Mouse (Mus musculus) kidney, embryonic 14.5 days (tissue): ENCODE measurements at regions not wholly inside any gene's neighbourhood (a gene's known extent, or its start where the extent isn't known, plus 50 kb on each side); places are given as distances from the start of the nearest gene placed in this dataset.

ENCODE experiments used
- ATAC-seq: fragments of 200-750 bp; cut with Nextera tagmentation; 2 replicates; pipeline ENCODE4 v1.8.0; 2017; ENCODE audit warnings: moderate number of reproducible peaks, mild to moderate bottlenecking, moderate TSS enrichment, moderate library complexity; ENCODE audit not compliant: low FRiP score, low TSS enrichment
- H3K27ac ChIP-seq: fragments of 300-500 bp; sonication (generic); 2 replicates; pipeline ENCODE4 v1.5.1; 2014; ENCODE audit warnings: low read depth, mild to moderate bottlenecking, low read length, moderate library complexity, mixed read lengths
- H3K27me3 ChIP-seq: fragments of 300-500 bp; sonication (generic); 2 replicates; pipeline ENCODE4 v1.6.1; 2014; ENCODE audit warnings: mild to moderate bottlenecking, low read length; ENCODE audit not compliant: control insufficient read depth, insufficient read depth
- H3K36me3 ChIP-seq: fragments of 300-500 bp; sonication (generic); 2 replicates; pipeline ENCODE4 v1.6.1; 2014; ENCODE audit warnings: low read length, mixed read lengths; ENCODE audit not compliant: control insufficient read depth, insufficient read depth
- H3K4me1 ChIP-seq: fragments of 300-500 bp; sonication (generic); 2 replicates; pipeline ENCODE4 v1.6.1; 2014; ENCODE audit warnings: low read length, mixed read lengths; ENCODE audit not compliant: control insufficient read depth, insufficient read depth
- H3K4me2 ChIP-seq: fragments of 300-500 bp; sonication (generic); replicated peaks from 2 replicates; pipeline ENCODE4 v1.6.1; 2014; ENCODE audit warnings: low read depth, mild to moderate bottlenecking, low read length
- H3K4me3 ChIP-seq: fragments of 300-500 bp; sonication (generic); 2 replicates; pipeline ENCODE4 v1.5.1; 2014; ENCODE audit warnings: mild to moderate bottlenecking, low read length
- H3K9ac ChIP-seq: fragments of 300-500 bp; sonication (generic); 2 replicates; pipeline ENCODE4 v1.6.1; 2014; ENCODE audit warnings: low read depth, mild to moderate bottlenecking, low read length, moderate library complexity
- H3K9me3 ChIP-seq: fragments of 300-500 bp; sonication (generic); 2 replicates; pipeline ENCODE4 v1.6.1; 2016; ENCODE audit warnings: low read length; ENCODE audit not compliant: control insufficient read depth
- WGBS: fragments of 180-500 bp; shearing (Covaris S2); extraction: QIAGEN DNeasy Blood & Tissue Kit; methylation state at CpG from one replicate; pipeline ENCODE4 v1.1.7; 2014; 5-methylcytosine and 5-hydroxymethylcytosine counted together

GRCm38 (mm10) chr15:52967801-52968235 is 916.9 kb upstream of the Gm7489 start:
- Histone ChIP-seq H3K4me2 (no peak overlapping the region), H3K9ac (no peak overlapping the region), H3K27me3 (no peaks in the 10 kb centered on the region), H3K4me1 (no peaks in the 10 kb centered on the region), H3K9me3 (no peaks in the 10 kb centered on the region), H3K27ac (no peak overlapping the region), H3K36me3 (no peaks in the 10 kb centered on the region), H3K4me3 (no peak overlapping the region)
- ATAC-seq: peak; percentile 95
- 4% methylated on average over 4 of the region's 4 CpGs for WGBS

- 77% methylated on average over 2 of the region's 2 CpGs for WGBS
- Histone ChIP-seq H3K27me3 (no peaks in the 10 kb centered on the region), H3K27ac (no peak overlapping the region), H3K4me3 (no peak overlapping the region), H3K9me3 (no peaks in the 10 kb centered on the region), H3K36me3 (no peaks in the 10 kb centered on the region), H3K4me2 (no peak overlapping the region), H3K9ac (no peak overlapping the region), H3K4me1 (no peaks in the 10 kb centered on the region)
- ATAC-seq: no peak
These were observed 901.9 kb upstream of the Gm7489 start for GRCm38 (mm10) chr15:52982821-52983220.

DNA sequence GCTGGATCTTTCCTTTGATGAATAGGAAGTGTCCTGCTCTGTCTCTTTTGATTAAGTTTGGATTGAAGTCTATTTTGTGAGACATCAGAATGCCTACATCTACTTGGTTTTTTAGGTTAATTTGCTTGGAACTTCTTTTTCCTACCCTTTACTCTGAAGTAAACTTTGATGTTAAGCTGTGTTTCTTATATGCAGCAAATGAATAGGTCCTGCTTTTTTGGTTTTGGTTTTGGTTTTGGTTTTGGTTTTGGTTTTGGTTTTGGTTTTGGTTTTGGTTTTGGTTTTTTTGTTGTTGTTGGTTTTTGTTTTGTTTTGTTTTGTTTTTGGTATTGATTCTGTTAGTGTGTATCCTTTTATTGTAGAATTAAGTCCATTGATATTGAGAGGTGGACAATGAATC is 894.1 kb upstream of the Gm7489 start:
- no peaks in the 10 kb centered on the region for H3K36me3 ChIP-seq
- H3K27ac ChIP-seq: no peak overlapping the region
- no peak for ATAC-seq
- H3K27me3 ChIP-seq: no peaks in the 10 kb centered on the region
- no peak overlapping the region for H3K9ac ChIP-seq
- no peak overlapping the region for H3K4me3 ChIP-seq
- no peak overlapping the region for H3K4me2 ChIP-seq
- no peaks in the 10 kb centered on the region for H3K4me1 ChIP-seq
- H3K9me3 ChIP-seq: no peaks in the 10 kb centered on the region

DNA sequence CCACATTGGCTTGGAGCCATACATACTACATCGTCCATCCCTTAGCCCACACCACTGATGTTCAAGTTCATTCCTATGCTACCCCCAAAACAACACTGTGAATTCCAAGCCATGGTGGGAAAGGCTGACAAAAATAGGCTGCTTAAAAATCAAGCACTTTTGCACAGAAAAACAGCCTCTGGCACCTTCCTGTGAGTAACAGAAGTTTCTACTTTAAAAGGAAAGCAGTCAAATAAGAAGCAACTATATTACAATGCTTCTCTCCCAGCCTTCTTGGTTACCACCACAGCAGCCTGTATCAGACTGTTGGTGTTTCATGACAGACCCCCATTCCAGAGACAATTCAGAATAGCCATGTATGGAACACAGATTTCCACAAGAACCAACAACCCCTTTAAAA is 890.4 kb upstream of the Gm7489 start:
- H3K4me1 ChIP-seq: no peaks in the 10 kb centered on the region
- H3K27me3 ChIP-seq: no peaks in the 10 kb centered on the region
- no peaks in the 10 kb centered on the region for H3K9me3 ChIP-seq
- no peak overlapping the region for H3K9ac ChIP-seq
- 89% methylated on average over 1 of the region's 1 CpGs for WGBS
- no peak for ATAC-seq
- no peaks in the 10 kb centered on the region for H3K36me3 ChIP-seq
- no peak overlapping the region for H3K4me2 ChIP-seq
- H3K4me3 ChIP-seq: no peak overlapping the region
- no peak overlapping the region for H3K27ac ChIP-seq

- 73% methylated on average over 2 of the region's 2 CpGs for WGBS
- no peak overlapping the region for H3K9ac ChIP-seq
- ATAC-seq: no peak
- H3K9me3 ChIP-seq: no peaks in the 10 kb centered on the region
- H3K4me2 ChIP-seq: no peak overlapping the region
- no peaks in the 10 kb centered on the region for H3K4me1 ChIP-seq
- H3K4me3 ChIP-seq: no peak overlapping the region
- H3K36me3 ChIP-seq: no peaks in the 10 kb centered on the region
- H3K27ac ChIP-seq: no peak overlapping the region
- no peaks in the 10 kb centered on the region for H3K27me3 ChIP-seq
These were observed 885.5 kb upstream of the Gm7489 start for GRCm38 (mm10) chr15:52999200-52999599.

GRCm38 (mm10) chr15:52999776-53000175 is 884.9 kb upstream of the Gm7489 start:
- 91% methylated on average over 2 of the region's 2 CpGs for WGBS
- ATAC-seq: no peak
- Histone ChIP-seq H3K4me3 (no peak overlapping the region), H3K4me1 (no peaks in the 10 kb centered on the region), H3K27ac (no peak overlapping the region), H3K4me2 (no peak overlapping the region), H3K9ac (no peak overlapping the region), H3K27me3 (no peaks in the 10 kb centered on the region), H3K9me3 (no peaks in the 10 kb centered on the region), H3K36me3 (no peaks in the 10 kb centered on the region)

DNA sequence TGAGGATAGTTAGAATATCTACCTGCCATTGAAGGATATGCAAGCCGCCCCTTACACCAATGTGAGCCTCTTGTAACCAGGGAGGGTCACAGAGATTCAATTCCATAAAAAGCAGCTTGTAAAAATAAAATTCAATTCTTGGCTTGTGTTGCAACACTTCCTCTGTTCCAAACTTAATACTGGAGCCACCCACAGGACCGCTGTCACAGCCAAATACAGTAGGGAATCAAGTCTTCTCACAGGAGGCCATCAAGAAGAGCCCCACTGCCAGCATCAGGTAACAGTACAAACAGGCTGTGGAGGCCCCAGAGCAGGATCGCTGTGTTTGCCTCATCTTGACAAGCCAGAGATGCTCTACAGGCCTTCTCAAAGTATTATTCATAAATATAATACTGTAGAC is 883.3 kb upstream of the Gm7489 start:
- WGBS: 71% methylated on average over 3 of the region's 3 CpGs
- Histone ChIP-seq H3K9me3 (no peaks in the 10 kb centered on the region), H3K4me3 (no peak overlapping the region), H3K36me3 (no peaks in the 10 kb centered on the region), H3K27me3 (no peaks in the 10 kb centered on the region), H3K4me2 (no peak overlapping the region), H3K9ac (no peak overlapping the region), H3K27ac (no peak overlapping the region), H3K4me1 (no peaks in the 10 kb centered on the region)
- ATAC-seq: no peak

DNA sequence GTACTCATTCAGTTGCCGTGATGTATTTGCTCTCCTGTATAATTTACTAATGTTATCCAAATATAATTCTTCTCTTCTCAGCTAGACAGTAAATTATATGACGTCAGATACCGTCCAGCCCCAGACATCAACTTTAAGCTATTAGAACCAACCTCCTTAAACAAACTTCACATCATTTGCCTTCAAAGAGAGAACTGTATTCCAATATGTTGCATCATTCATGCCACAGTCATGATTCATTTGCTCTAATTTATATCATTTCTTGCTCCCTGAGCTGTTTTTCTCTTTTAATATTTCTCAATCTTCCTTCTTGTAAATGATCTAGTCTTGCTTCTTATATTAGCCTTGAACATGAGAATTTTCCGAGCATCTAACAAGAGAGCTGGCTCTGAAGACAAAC is 882.7 kb upstream of the Gm7489 start:
- H3K9me3 ChIP-seq: no peaks in the 10 kb centered on the region
- H3K9ac ChIP-seq: no peak overlapping the region
- ATAC-seq: no peak
- H3K4me2 ChIP-seq: no peak overlapping the region
- H3K36me3 ChIP-seq: no peaks in the 10 kb centered on the region
- no peak overlapping the region for H3K4me3 ChIP-seq
- no peak overlapping the region for H3K27ac ChIP-seq
- WGBS: 74% methylated on average over 4 of the region's 4 CpGs
- no peaks in the 10 kb centered on the region for H3K4me1 ChIP-seq
- H3K27me3 ChIP-seq: no peaks in the 10 kb centered on the region

GRCm38 (mm10) chr15:53004078-53004477 is 880.6 kb upstream of the Gm7489 start:
- no peaks in the 10 kb centered on the region for H3K36me3 ChIP-seq

GRCm38 (mm10) chr15:53006844-53007243 is 877.9 kb upstream of the Gm7489 start:
- Histone ChIP-seq H3K27ac (no peak overlapping the region), H3K4me2 (no peak overlapping the region), H3K4me3 (no peak overlapping the region), H3K9ac (no peak overlapping the region), H3K36me3 (no peaks in the 10 kb centered on the region), H3K27me3 (no peaks in the 10 kb centered on the region), H3K9me3 (no peaks in the 10 kb centered on the region), H3K4me1 (no peaks in the 10 kb centered on the region)
- 69% methylated on average over 1 of the region's 1 CpGs for WGBS
- ATAC-seq: no peak

More at GRCm38 (mm10) chr15:53004078-53004477, 880.6 kb upstream of the Gm7489 start:
- Histone ChIP-seq H3K4me3 (no peak overlapping the region), H3K4me1 (no peaks in the 10 kb centered on the region), H3K27me3 (no peaks in the 10 kb centered on the region), H3K9me3 (no peaks in the 10 kb centered on the region), H3K27ac (no peak overlapping the region), H3K4me2 (no peak overlapping the region), H3K9ac (no peak overlapping the region)
- no peak for ATAC-seq
